Mouse (Mus musculus) liver, postnatal 0 days (tissue): ENCODE results near the gene Zfp580. TPM values are rescaled to one million over a fixed set of nuclear protein-coding genes. Genes with fewer than 3 reads are reported as not detected.

Experiments used
- ATAC-seq: fragments of 200-750 bp; cut with Nextera tagmentation; 2 replicates; pipeline ENCODE4 v1.8.0; 2017; ENCODE audit warnings: mild to moderate bottlenecking, moderate library complexity
- DNase-seq: peaks from one replicate; pipeline ENCODE4 v3.0.0-alpha.2; 2016
- H3K27ac ChIP-seq: fragments of 300-500 bp; sonication (generic); 2 replicates; pipeline ENCODE4 v1.5.1; 2014; ENCODE audit warnings: antibody characterized with exemption, moderate library complexity, mild to moderate bottlenecking, low read depth
- H3K27me3 ChIP-seq: fragments of 300-500 bp; sonication (generic); 2 replicates; pipeline ENCODE4 v1.6.1; 2014; ENCODE audit warnings: low read length, control low read depth, mixed read lengths; ENCODE audit not compliant: insufficient read depth
- H3K36me3 ChIP-seq: fragments of 300-500 bp; sonication (generic); replicated peaks from 2 replicates; pipeline ENCODE4 v1.6.1; 2014; ENCODE audit warnings: mild to moderate bottlenecking, control low read depth, low read length, moderate library complexity, mixed read lengths; ENCODE audit not compliant: insufficient read depth
- H3K4me1 ChIP-seq: fragments of 300-500 bp; sonication (generic); 2 replicates; pipeline ENCODE4 v1.6.1; 2014; ENCODE audit warnings: antibody characterized with exemption, mild to moderate bottlenecking, control low read depth; ENCODE audit not compliant: insufficient read depth
- H3K4me2 ChIP-seq: fragments of 300-500 bp; sonication (generic); 2 replicates; pipeline ENCODE4 v1.6.1; 2014; ENCODE audit warnings: low read depth, mild to moderate bottlenecking, low read length, moderate library complexity, mixed read lengths
- H3K4me3 ChIP-seq: fragments of 300-500 bp; sonication (generic); 2 replicates; pipeline ENCODE4 v1.5.1; 2014; ENCODE audit warnings: low read depth, low read length
- H3K9ac ChIP-seq: fragments of 300-500 bp; sonication (generic); replicated peaks from 2 replicates; pipeline ENCODE4 v1.6.1; 2014; ENCODE audit warnings: mild to moderate bottlenecking, moderate library complexity
- H3K9me3 ChIP-seq: fragments of 300-500 bp; sonication (generic); 2 replicates; pipeline ENCODE4 v1.6.1; 2016; ENCODE audit warnings: mild to moderate bottlenecking, control low read depth, low read length, mixed read lengths
- CTCF ChIP-seq: sonication (generic); IDR thresholded peaks from 2 replicates; pipeline ENCODE4 v1.5.1; 2016; ENCODE audit warnings: antibody characterized with exemption, low read depth
- EP300 ChIP-seq: IDR thresholded peaks from 2 replicates; pipeline ENCODE4 v1.6.1; 2016; ENCODE audit warnings: antibody characterized with exemption, low read depth, mild to moderate bottlenecking
- WGBS: fragments of 180-500 bp; shearing (Covaris S2); extraction: QIAGEN DNeasy Blood & Tissue Kit; methylation state at CpG from one replicate; pipeline ENCODE4 v1.1.7; 2014; ENCODE audit not compliant: insufficient replicate concordance; 5-methylcytosine and 5-hydroxymethylcytosine counted together
- polyA plus RNA-seq: library from polyadenylated mRNA; unstranded; fragments of >200 nt; fragmentation: Nextera tagmentation; extraction: Ambion mirVana; gene quantifications from 2 replicates; pipeline ENCODE4 v1.2.1, GENCODE M21; 2015

Gene Zfp580
- polyA plus RNA-seq, 1 experiment from 2014 or later = 3.2 TPM

GRCm38 (mm10) chr7:5059421-5059820 is 8.1 kb downstream of the Zfp580 start:
- Histone ChIP-seq H3K4me2 (peak overlapping the region; percentile 98; the same call in 1 of the 2 replicates), H3K4me1 (peaks cover 23% of the 10 kb centered on the region), H3K27ac (no peak overlapping the region), H3K4me3 (no peak overlapping the region), H3K36me3 (no peaks in the 10 kb centered on the region), H3K9ac (no peak overlapping the region), H3K27me3 (peaks cover 34% of the 10 kb centered on the region), H3K9me3 (no peaks in the 10 kb centered on the region)
- DNase-seq (no peak), ATAC-seq (no peak)
- TF ChIP-seq CTCF = no peak
- no peak for TF ChIP-seq EP300
- WGBS = 89% methylated on average over 12 of the region's 12 CpGs

GRCm38 (mm10) chr7:5060239-5060731 is 8.9 kb downstream of the Zfp580 start:
- peak overlapping the region; percentile 85 for H3K4me3 ChIP-seq
- ATAC-seq (no peak), DNase-seq (peak; percentile 83)
- H3K36me3 ChIP-seq = no peaks in the 10 kb centered on the region
- H3K4me1 ChIP-seq = peaks cover 27% of the 10 kb centered on the region
- WGBS = 4% methylated on average over 27 of the region's 27 CpGs
- peaks cover 25% of the 10 kb centered on the region for H3K27me3 ChIP-seq
- H3K9me3 ChIP-seq = no peaks in the 10 kb centered on the region
- peak overlapping the region; percentile 98 for H3K4me2 ChIP-seq
- H3K27ac ChIP-seq = peak overlapping the region; percentile 100
- TF ChIP-seq CTCF (peak; percentile 82), EP300 (no peak)
- H3K9ac ChIP-seq = peak overlapping the region; percentile 99

- peak; percentile 88 for ATAC-seq
- Histone ChIP-seq H3K4me3 (peak overlapping the region; percentile 85), H3K9me3 (no peaks in the 10 kb centered on the region), H3K27me3 (peaks cover 16% of the 10 kb centered on the region), H3K4me1 (peaks cover 36% of the 10 kb centered on the region), H3K4me2 (peak overlapping the region; percentile 98), H3K36me3 (peaks cover 4% of the 10 kb centered on the region), H3K9ac (peak overlapping the region; percentile 99), H3K27ac (peak overlapping the region; percentile 100)
- WGBS = 0% methylated on average over 55 of the region's 60 CpGs
- peak; percentile 89 for TF ChIP-seq CTCF
- no peak for TF ChIP-seq EP300
- DNase-seq = peak; percentile 95
These were observed 9.8 kb downstream of the Zfp580 start for GRCm38 (mm10) chr7:5060944-5061773.

- Histone ChIP-seq H3K36me3 (peaks cover 10% of the 10 kb centered on the region), H3K9ac (peak within 1 kb of the TSS; percentile 99), H3K27me3 (peaks cover 9% of the 10 kb centered on the region), H3K27ac (peak within 1 kb of the TSS; percentile 100), H3K4me2 (peak within 1 kb of the TSS; percentile 98), H3K4me1 (peaks cover 39% of the 10 kb centered on the region), H3K9me3 (no peaks in the 10 kb centered on the region), H3K4me3 (peak within 1 kb of the TSS; percentile 85)
- peak; percentile 97 for DNase-seq
- no peak for TF ChIP-seq CTCF
- TF ChIP-seq EP300 = no peak
- peak; percentile 75 for ATAC-seq
- WGBS = under 1% methylated on average over 62 of the region's 65 CpGs
These were observed 10.5 kb downstream of the Zfp580 start, which contains the start of gene U2af2 for GRCm38 (mm10) chr7:5061774-5062359. U2af2 (plus strand) TSS chr7:5062143.

- H3K4me1 ChIP-seq = peaks cover 38% of the 10 kb centered on the region
- DNase-seq = peak; percentile 82
- WGBS = under 1% methylated on average over 48 of the region's 51 CpGs
These were observed 11.1 kb downstream of the Zfp580 start for GRCm38 (mm10) chr7:5062360-5063001.

More at GRCm38 (mm10) chr7:5062360-5063001, 11.1 kb downstream of the Zfp580 start:
- TF ChIP-seq CTCF = no peak
- TF ChIP-seq EP300 = peak; percentile 44; the same call in 1 of the 2 replicates
- peak overlapping the region; percentile 85 for H3K4me3 ChIP-seq
- H3K9ac ChIP-seq = peak overlapping the region; percentile 99
- peak overlapping the region; percentile 100 for H3K27ac ChIP-seq
- H3K36me3 ChIP-seq = peaks cover 16% of the 10 kb centered on the region
- peak; percentile 60 for ATAC-seq
- peak overlapping the region; percentile 98 for H3K4me2 ChIP-seq
- no peaks in the 10 kb centered on the region for H3K9me3 ChIP-seq
- peaks cover 3% of the 10 kb centered on the region for H3K27me3 ChIP-seq
